Mouse (Mus musculus) left cerebral cortex, postnatal 14 days (tissue): ENCODE measurements at regions not wholly inside any gene's neighbourhood (a gene's known extent, or its start where the extent isn't known, plus 50 kb on each side); places are given as distances from the start of the nearest gene placed in this dataset.

Source experiments
- DNase-seq, 2 experiments: peaks; one replicate each; pipeline ENCODE4 v3.0.0; 2021 to 2022; ENCODE audit warnings: low spot score in 2 of 2, mixed read lengths in 1 of 2
- intact Hi-C: fragments of 180-260 bp; cut with DNase I; formaldehyde crosslinking; loops from one replicate; pipeline ENCODE4 v1.15.1; 2025

DNA sequence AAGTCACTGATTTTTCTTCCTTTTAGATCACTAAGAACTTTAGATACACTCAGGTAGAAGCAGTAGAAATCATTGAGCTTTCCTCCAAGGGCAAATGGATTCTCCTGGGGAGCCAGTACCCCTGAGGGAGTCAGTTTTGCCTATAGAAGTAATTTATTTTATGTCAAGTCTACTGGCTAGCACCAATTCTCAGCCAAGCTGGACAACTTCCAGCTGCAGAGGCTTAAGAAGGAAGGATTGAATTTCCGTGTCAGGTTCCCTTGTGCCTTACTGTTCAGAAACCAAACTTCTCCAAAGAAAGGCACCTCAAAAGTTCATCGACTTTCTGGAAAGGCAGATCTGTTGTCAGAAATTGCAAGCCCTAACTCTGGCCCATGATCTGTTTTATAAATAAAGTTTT, 205.2 kb upstream of the A1bg start:
- intact Hi-C loops = no loop called here
- DNase-seq = no peak

DNA sequence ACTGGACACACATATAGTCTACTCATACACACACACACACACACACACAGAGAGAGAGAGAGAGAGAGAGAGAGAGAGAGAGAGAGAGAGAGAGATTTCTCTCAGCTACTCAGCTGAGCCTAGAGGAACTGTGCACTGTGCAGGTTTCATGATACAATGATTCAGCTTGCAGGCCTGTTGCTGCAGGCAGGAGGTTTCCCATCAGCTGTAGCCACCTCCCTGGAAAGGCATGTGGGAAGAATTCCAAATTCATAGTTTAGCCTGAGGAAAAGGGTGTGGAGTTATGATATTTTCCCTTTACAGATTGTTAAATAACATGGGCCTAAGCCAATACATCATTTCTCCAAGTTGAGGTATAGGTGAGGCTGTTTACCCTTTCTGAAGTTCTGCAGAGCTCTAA, 204.3 kb upstream of the A1bg start:
- no peak for DNase-seq
- intact Hi-C loops = no loop called here

DNA sequence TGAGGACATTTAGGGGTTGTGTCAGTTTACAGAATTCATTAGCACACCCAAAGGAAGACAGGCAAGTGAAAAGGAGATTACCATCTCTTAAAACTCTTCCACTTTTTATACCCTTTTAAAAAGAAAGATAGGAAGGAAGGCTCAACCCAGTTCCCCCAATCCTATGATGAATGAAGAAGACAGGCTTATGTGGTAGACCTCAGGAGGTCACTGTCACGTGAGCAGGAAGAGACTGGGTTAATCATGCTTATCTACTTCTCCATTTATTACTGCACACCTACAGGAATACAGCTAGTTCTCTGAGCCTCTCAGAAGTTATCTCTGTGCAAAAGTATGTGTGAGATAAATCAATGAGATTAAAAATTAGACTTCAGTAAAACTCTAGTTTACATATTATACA, 194.1 kb upstream of the A1bg start:
- DNase-seq = no peak
- intact Hi-C loops = no loop called here

DNA sequence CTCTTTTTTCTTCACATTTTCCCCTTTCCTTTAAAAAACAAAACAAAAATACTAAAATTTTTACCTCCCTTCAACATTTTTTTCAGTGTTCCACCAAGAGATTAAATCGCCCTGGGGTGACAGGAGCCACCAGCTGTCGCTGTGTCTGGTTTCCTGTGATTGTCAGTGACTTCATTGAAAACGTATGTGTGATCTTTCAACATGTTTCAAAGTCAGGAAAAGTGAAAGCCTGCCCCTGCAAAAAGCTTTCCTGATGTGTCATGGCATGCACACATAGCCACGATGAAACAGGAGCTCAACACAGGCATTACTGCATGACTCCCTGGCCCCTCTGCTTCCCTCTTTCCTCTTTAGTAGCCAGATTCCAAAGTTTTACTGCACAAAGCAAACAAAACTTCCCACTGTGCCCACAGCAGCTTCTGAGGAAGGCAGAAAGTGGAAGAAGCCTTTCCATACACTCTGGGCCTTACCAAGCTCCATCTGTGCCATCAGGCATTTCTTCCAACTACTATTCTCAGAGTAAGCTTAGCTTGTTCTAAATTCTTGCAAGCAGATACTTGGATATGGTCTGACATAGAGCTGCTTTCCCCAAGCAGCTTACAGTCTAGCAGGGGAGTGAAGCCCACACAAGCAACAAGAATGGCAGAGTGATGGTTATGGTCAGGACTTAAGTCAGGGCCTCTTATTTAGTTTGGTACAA, 186.8 kb upstream of the A1bg start:
- DNase-seq = peak in 1 of 2 experiments; percentile 10
- intact Hi-C loops = no loop called here

DNA sequence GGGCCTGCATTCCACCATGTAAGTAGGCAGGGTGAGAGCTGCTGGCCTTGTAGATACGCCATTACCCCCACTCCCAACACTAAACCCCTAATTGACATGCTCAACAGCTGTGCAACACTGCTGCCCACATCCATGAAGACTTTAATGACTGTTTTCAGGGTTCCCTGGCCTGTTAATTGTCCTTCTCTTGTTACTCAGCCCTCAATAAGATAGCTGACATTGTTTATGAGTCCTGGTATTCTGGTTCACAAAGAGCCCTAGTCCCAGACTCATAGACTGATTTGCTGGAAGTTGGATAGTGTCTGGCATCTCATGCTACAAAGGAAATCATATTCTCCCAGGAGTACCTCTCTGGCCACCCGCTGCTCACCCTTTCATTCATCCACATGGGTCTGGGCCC, 186.1 kb upstream of the A1bg start:
- intact Hi-C loops = no loop called here

DNA sequence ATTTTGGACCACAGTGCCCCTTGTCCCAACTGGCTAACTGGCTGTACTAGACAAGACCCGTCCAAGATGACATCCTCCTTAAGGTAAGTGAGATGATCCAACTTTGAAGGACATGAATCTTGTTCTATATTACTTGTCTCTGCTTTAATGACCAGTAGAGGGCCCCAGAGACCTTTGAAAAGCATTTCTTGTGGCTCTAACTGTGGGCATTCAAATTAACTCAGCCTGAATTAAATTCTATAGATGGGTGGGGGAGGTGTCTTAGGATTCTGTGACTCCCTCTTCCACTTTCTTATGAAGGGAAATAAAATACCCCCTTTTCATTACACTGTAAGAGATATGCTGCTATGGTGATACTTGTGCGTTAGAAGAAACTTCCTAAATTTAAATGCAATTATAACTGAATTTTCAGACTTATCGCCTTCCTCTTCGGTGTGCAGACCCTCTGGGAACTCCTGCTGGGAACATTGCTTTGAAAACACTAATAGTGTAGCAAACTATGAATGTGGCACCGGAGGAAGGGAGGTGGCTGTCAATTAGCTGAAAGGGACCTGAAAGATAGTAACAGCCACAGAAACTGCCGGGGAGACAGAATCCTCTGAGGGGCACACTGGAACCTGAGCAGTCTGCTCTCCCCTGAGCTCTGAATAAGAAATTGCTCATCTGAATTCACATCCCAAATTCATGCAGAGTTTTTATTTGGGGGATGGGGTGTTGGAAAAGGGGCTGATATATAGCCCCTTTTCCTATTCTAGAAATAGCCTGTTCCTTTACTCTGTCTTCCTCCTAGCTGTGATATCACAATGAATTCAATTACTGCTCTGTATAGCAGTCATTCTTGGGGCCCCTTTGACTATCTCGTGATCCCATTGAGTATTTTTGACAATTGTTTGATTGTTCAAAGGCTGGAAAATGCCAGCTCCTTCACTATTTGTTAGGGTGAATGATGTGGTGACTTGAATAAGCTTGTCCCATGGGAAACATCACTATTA, 179.9 kb upstream of the A1bg start:
- intact Hi-C loops = no loop called here

More for the DNA sequence above, 186.1 kb upstream of the A1bg start:
- no peak for DNase-seq

DNA sequence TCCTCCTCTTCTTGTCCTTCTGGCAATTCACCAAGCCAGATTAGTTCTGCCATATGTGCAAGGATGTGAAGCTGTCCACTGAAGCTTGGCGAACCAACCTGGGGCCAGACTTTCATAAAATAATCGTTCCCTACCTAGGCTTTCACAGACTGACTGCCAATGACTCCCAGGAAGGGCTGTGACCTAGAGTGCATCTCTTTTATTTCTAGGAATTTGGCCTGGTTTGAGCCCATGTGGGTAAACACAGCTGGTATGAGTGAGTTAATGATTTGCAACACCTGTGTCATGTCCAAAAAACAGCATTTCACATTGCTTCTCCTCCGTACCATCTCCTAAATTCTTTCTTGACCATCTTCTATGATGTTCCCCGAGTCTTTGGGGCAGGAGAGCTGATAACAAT, 178.0 kb upstream of the A1bg start:
- intact Hi-C loops = no loop called here
- DNase-seq = no peak

More for the DNA sequence above, 179.9 kb upstream of the A1bg start:
- DNase-seq = peak; percentile 72 to 82

DNA sequence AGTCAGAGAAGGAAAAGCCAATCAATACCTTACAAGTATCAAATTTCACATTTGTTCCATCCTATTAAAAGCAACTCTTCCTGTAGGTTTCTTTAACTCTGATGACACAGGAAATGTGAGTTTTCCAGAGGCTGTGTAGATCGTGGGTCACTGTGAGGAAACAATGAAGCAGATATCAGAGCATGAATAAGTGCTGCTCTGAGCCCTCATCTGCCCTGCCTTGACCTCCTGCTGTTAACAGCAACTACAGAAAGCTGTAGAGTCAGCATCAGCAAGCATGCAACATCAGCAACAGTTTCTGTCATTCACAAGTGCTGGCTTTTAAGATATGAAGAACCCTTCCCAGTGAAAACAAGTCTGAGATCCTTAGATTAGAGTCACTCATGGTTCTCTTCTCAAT, 176.2 kb upstream of the A1bg start:
- intact Hi-C loops = loop anchor here (5.0 to 10.0 kb wide), 2 partner anchors 274 to 1222 kb away; no protein-coding TSS in a partner anchor
- no peak for DNase-seq

DNA sequence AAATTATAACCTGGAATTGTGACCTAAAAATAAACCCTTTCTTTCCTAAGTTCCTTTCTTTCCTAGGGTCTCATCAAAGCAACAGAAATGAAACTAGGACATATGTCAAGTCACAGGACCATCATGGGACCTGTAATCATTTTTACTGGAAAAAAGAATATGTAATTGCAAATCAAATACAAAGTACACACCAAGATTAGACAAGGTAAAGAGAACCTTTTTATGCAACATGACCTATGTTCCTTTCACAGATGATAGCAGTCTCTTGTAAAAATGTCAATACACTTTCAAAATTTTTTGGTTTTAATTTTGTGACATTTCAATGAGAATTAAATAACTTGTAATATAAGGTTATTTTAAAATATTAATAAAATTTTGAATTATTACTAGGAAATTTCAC, 175.7 kb upstream of the A1bg start:
- intact Hi-C loops = loop anchor here (5.0 to 10.0 kb wide), 2 partner anchors 274 to 1221 kb away; no protein-coding TSS in a partner anchor
- no peak for DNase-seq

DNA sequence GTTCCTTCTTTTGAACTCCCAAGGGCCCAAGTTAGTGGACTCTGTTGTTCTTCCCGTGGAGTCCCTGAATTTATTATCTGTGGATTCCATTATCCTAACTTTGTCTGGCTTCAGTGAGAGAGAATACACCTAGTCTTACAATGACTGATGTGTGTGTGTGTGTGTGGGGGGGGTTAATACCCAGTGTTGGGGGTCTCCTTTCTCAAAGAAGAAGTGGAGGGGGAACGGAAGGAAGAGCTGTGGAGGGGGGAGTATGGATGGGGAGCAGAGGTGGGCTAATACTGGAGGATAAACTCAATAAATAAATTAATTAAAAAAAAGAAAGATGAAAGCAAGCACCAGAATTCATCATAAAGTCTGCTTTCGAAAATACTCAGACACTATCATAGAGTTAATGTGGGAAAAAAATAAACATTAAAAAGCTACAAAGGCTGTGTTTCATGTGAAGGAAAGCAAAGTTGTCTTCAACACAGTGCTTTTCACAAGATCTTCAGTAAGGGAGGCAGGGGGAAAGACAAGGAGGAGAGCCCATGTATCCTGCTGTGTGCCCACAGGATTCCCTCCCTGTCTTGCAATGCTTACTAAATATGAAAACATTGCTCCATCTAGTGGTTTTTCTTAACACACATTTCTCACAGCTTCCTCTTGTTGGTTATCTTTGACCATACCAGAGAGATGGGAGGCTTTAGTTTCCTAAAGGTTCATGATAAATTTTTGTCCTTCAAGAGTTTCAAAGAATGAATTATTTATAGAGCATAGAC, 173.4 kb upstream of the A1bg start:
- intact Hi-C loops = loop anchor here (2.0 to 10.0 kb wide), 3 partner anchors 271 to 1219 kb away; no protein-coding TSS in a partner anchor
- DNase-seq = peak; percentile 12 to 64

DNA sequence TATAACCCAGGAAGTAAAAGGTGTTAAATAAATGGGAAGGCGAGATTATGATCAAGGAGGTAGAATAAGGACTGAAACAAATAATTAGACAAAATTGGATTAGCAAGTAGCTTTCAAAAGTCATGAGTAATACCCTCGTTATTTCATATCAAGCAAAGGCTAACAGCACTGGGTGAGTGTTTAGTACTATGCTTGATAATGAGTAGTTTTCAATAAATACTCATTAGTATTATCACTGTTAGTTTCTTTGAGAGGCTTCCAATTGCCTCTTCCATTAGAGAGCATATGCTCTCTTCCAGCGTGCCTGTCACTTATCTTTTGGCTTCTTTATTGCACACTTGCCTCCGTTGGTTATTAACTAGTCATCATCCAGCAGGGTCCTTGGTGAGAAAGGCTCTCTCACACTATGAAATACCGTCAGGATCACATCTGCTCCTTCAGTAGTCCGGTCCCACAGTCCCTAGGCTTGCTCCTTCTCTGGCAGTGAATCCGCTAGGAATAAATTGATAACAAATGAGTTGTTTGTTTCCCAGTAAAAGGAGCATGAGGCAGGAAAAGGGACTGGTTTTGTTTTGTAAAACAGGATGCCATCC, 132.3 kb upstream of the A1bg start:
- intact Hi-C loops = no loop called here
- no peak for DNase-seq

DNA sequence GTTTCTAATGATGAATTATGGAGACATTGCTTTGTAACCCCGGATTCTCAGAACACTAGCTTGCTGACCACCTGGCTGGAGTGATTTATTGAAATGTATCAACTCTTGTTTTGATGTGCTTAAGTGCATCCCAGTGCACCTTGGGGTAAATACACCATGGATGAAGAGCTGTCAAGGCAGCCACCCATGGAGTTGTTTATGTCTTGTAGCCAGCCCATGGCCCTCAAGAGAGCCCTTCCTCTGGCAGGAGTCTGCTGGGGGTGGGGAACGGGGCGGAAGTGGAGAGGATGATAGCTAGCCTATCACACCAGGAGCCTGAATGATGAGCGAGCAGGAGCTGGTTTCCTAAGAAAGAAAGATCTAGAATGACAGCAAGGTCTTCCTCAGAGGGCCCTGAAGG, 128.6 kb upstream of the A1bg start:
- no peak for DNase-seq
- intact Hi-C loops = no loop called here

DNA sequence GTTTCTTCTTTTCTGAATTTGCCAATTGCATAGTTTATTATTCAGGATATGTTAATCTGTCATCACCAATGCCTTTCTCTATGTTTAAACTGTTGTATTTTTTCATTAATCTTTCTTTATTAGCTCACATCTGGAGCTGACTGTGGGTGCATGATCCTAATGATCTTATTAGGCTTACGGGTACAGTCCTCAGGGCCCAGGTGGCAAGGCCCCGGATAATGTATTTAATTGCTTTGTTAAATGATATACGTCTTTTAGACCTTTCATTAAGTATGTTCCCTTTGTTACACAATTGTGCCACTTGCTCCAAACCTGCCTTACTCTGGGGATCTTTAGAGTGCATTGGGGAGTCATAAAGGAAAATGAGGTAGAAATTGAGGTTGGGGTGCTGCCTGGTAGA, 86.7 kb upstream of the A1bg start:
- intact Hi-C loops = no loop called here

DNA sequence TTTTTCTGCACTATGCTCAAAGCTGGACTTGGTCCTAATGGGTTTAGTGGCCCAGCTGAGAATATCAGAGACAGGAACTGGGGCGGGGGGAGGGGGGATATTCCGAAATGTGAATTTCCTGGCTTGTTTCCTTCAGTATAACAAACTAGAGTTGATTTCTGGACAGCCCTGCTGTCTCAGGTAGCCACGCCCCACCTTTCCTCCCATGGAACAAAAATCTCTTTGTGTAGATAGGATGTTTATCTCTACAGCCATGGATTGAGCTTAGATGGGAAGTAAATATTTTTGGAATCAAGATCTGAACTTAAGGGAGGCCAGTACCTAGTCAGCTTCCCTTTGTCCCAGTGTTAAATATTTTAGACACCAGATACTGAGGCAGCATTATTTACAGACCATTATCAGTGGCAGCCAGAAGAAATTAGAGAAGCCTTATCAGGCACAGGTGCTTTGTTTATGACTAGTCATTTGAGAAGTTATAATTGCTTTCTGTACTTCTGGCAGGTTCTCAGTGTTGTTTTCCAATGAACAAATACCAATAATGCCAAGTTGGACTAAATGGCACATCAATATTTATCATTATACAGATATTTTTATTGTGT, 84.7 kb upstream of the A1bg start:
- no peak for DNase-seq
- intact Hi-C loops = no loop called here

More for the DNA sequence above, 86.7 kb upstream of the A1bg start:
- DNase-seq = no peak

DNA sequence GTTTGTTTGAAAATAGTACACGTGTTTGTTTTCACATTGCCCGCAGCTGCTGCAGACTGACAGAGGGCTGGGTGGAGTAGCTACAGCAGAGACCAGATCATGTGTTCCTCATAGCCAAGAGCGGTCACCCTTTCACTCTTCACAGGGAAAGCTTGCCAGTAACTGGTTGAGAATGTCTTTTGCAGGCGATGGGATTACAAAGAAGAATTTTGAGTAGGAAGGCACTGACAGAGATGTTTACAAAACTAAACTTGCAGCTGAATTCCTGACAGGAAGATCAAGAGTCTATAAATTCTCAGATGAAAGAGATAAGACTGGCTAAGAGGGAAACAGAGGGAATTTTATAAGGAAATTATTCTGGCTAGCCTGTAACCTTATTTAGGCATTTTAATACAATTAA, 83.8 kb upstream of the A1bg start:
- intact Hi-C loops = no loop called here
- DNase-seq = no peak

DNA sequence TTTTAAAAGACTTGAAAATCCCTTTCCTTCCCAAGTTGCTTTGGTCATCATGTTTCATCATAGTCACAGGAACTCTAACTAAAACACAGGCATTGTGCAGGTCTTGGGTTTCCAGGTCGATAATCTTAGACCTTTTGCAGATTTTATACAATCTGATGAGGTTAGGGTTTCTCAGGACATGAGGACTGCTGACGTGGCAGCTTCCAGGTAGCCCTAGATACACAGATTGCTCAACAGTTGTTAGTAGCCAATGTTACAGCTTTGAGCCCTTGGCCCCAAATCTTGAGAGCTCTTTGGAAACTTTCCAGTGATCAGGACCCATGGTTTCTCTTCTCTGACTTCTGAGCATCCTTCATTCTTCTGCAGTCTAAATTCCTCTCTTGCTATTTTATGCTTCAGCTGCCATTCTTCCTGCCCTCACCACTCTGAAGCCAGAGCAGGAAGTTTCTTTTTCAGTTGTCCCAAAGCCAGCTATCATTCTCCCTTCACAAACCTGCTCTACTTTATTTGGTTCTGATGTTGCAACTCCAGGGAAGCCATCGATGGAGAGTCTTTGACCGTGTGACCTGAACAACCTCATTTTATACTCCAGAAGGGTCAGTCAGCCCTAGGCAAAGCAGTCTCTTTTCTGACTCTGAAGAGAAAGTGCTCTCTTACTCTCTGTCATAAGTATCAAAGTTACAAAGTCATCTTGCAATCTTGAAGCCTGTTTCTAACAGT, 71.3 kb upstream of the A1bg start:
- intact Hi-C loops = no loop called here

DNA sequence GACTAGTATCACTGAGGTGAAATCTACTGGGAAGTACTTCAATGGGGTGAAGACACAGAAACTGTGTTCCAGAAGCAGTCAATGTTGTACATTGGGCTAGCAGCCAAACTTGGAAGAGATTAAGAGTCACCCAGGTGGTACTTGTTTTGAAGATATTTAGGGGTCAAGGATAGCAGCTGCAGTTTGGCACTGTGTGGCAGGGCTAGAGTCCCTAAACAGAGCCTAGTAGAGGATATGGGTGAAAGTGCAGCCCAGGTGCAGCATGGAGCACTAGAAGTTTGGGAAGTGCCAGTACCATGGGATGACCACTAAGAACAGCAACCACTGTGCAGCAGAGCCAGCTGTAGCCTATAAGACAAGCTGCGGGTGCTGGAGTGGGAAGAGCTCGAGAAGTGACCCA, 70.6 kb upstream of the A1bg start:
- intact Hi-C loops = no loop called here
- no peak for DNase-seq

More for the DNA sequence above, 71.3 kb upstream of the A1bg start:
- DNase-seq = no peak

DNA sequence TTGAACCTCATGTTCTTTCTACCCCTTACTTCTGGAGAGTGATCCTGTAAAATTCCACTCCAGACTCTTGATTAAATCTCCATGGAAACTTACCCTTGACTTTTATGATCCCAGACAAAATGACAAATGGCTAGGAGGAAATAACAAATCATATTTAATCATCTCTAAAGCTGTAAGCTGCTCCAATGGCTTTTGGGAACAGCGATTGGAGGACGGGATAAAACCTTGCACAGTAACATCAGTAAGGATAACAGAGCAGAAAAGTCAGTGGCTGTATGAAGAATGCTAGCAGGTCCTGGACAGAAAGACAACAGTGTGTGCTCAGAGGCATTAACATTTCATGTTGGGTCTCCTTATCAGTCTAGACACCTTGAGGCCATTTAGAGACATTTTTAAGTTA, 59.8 kb upstream of the A1bg start:
- intact Hi-C loops = no loop called here
- DNase-seq = no peak
